Mouse (Mus musculus) right cerebral cortex, postnatal 4 days (tissue): ENCODE results near the gene Nxph1.

Experiments
- DNase-seq: peaks from one replicate; pipeline ENCODE4 v3.0.0-alpha.2; 2022

Gene Nxph1

GRCm38 (mm10) chr6:9133589-9134279 is 185.5 kb downstream of the Nxph1 start:
- no peak for DNase-seq

- no peak for DNase-seq
These were observed 199.7 kb downstream of the Nxph1 start for GRCm38 (mm10) chr6:9147966-9148365.

- no peak for DNase-seq
These were observed 201.6 kb downstream of the Nxph1 start for GRCm38 (mm10) chr6:9149791-9150190.

GRCm38 (mm10) chr6:9159191-9159590 is 211.0 kb downstream of the Nxph1 start:
- DNase-seq: no peak

- no peak for DNase-seq
These were observed 234.2 kb downstream of the Nxph1 start for GRCm38 (mm10) chr6:9182477-9182876.

GRCm38 (mm10) chr6:9210730-9211129 is 262.5 kb downstream of the Nxph1 start:
- DNase-seq: no peak

- DNase-seq: no peak
These were observed 272.7 kb downstream of the Nxph1 start for GRCm38 (mm10) chr6:9220724-9221453.

- DNase-seq: no peak
These were observed 286.6 kb downstream of the Nxph1 start for GRCm38 (mm10) chr6:9234802-9235201.

GRCm38 (mm10) chr6:9267998-9268397 is 319.8 kb downstream of the Nxph1 start:
- no peak for DNase-seq
